Mouse (Mus musculus) neural tube, postnatal 0 days (tissue): ENCODE results near the gene Trpc7. TPM values are rescaled to one million over a fixed set of nuclear protein-coding genes. Genes with fewer than 3 reads are reported as not detected.

Source experiments
- polyA plus RNA-seq: library from polyadenylated mRNA; unstranded; fragments of >200 nt; fragmentation: Nextera tagmentation; extraction: Ambion mirVana; gene quantifications from 2 replicates; pipeline ENCODE4 v1.2.1, GENCODE M21; 2015

The Trpc7 gene
- polyA plus RNA-seq, result 4.1 and 4.9 TPM in 2 replicates

GRCm38 (mm10) chr13:56895893-56896292, at the start of gene Trpc7:
TSS of gene Trpc7 (minus strand) at chr13:56895993.

GRCm38 (mm10) chr13:56753192-56753951, 142.4 kb downstream of the Trpc7 start, which contains the start of gene Gm45623:
TSS of gene Gm45623 (minus strand) at chr13:56753827.

Other genes starting within 250 kb of the Trpc7 start
- 11.4 and 15.1 TPM in 2 replicates for gene Smad5, start 193.0 kb downstream of the Trpc7 start, polyA plus RNA-seq
- gene Gm45623, start 142.2 kb downstream of the Trpc7 start, polyA plus RNA-seq, result 2.1 and 2.4 TPM in 2 replicates